Mouse (Mus musculus): Measurements from ENCODE around the gene Col7a1.

DNA sequence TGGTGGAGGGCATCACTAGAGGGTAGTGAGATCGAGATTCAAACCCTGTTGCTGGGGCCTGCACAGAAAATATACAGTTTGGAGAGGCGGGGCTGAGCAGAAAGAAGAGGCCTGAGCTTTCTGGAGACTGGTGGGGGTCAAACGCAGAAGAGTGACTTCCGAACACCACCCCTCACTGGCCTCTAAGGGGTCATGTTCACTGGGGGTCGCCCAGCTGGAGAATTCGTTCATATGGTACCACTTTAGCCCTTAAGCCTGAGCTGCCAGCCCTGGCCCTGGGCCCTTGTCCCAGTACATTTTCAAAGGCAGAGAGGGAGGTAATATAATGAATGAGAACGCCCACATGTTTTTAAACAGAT, 37.1 kb downstream of the Col7a1 start:
- no peak for TF ChIP-seq CTCF (IDR thresholded peaks at IDR 0.05; ENCODE audit: extremely low read depth, insufficient read depth, low read length)
- no peak for TF ChIP-seq POLR2A (IDR thresholded peaks at IDR 0.05; ENCODE audit: extremely low read depth, insufficient read depth, low read length)

Data from cortical plate, adult 2 months (tissue).